Mouse (Mus musculus): ENCODE measurements around the gene Ticam1.

Gene Ticam1

DNA sequence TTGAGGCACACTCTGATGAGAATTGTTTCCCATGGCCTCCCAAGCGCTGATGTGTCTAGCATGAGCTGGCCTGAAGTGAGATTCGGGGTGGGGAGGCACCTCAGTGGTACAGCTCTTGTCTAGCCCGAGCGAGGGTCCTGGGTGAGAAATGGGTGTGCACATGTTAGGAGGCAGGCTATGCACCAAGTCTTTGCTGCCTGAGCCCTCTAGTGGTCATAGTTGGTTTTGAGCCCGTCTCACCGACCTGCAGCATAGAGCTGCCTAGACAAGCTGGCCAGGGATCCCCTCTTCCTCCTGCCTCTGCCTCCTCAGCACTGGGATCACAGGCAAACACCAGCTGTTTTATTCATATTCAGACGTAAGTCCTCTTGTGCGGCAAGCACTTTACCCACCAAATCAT is 12.6 kb downstream of the Ticam1 start:
- WGBS = 18% methylated on average over 8 of the region's 8 CpGs

DNA sequence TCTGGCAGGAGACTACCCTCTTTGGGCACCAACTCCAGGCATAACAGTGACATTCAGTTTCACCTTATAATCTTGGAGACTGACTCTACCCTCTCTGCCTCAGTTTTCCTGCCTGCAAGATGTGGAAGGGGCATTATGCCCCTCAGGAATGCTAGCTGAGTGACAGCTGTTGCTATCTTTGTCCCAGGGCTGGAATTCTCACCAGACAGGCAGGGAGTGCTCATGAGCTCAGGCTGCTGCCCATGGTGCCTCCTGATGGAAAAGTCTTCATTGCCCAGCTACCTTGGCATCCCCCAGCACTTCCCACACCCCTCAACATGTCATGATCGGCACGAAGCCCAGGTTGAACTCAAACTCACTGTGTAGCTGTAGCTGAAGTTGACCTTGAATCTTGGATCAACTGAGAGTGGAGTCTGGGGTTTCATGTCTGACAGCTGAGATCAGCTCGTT is 13.9 kb downstream of the Ticam1 start:
- 56% methylated on average over 3 of the region's 3 CpGs for WGBS

DNA sequence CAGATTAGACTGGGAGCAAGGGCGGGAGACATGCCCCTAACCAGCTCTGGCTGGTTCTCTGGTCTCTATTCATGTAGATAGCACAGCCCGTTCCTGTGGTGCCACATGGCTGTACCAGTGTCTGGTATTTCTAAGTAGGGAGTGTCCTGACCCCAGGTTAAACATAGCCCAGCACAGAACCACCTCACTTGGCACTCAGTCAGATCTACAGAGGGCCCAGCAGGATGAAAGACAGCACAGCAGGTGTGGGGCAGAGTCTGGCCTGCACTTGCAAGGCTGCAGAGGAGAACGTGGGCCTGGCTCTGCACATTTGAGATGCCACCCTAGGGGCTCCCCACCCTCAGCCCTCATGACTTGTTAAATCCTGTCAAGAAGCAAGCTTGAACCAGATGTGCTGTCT is 15.4 kb downstream of the Ticam1 start:
- 50% methylated on average over 3 of the region's 3 CpGs for WGBS

DNA sequence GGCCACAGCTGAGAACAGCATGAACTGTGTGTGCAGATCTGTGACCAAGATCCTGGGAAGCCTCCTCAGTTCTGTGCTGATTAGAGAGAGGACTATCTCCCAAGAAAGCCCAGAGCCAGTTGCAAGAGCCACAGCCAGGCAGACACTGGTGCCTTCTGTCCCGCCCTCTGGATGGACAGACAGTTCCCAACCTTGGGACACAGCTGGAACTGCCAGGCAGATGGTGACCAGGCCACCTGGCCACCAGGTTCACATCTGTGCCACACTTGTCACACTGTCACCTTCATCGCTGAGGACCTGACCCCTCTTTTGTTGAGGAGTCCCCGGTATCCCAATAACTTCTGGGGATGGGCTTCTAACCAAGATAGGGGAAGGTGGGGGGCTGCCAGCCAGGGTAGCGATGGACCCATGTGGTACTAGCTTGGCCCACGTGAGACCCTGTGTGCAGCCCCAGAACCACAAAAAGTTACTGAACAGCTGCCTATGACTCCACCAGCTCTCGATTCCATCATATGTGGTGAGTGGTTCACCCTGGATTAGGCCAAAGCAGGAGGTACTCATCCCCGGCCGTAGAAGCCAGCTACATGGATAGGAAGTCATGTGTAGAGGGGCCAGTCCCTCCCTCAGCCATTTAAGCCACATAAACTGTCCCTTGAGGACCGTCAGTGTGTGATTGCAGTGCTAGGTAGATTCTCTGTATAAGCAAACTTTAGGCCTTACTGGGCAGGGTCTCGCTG is 17.1 kb downstream of the Ticam1 start:
- WGBS = 81% methylated on average over 10 of the region's 10 CpGs

DNA sequence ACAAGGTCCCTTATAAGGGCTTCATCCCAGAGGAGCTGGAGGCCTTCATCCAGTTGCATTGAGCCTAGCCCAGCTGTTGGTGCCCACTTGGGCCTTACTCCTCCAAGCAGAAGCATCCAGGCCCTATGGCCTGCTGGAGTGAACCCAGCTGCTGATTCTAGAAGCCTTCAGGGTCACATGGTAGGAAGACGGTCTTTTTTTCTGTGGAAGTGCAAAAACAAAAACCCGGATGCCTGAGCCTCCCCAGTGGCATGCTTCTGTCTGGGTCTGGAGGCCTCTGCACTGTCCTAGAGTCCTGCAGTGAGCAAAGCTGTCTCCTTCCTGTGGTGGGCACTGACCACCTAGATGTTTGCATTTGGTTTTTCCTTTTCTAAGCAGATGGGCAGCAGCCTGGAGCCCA is 17.8 kb downstream of the Ticam1 start:
- WGBS = 34% methylated on average over 2 of the region's 2 CpGs

DNA sequence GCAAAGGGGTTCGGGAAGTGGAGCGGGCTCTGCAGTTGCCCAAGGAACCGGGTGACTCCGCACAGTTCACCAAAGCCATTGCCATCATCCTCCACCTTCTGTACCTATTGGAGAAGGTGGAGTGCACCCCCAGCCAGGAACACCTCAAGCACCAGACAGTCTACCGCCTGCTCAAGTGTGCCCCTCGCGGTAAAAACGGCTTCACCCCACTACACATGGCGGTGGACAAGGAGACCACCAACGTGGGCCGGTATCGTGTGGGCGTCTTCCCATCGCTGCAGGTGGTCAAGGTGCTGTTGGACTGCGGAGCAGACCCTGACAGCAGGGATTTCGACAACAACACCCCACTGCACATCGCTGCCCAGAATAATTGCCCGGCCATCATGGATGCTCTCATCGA is 18.3 kb downstream of the Ticam1 start:
- WGBS = 91% methylated on average over 19 of the region's 19 CpGs

DNA sequence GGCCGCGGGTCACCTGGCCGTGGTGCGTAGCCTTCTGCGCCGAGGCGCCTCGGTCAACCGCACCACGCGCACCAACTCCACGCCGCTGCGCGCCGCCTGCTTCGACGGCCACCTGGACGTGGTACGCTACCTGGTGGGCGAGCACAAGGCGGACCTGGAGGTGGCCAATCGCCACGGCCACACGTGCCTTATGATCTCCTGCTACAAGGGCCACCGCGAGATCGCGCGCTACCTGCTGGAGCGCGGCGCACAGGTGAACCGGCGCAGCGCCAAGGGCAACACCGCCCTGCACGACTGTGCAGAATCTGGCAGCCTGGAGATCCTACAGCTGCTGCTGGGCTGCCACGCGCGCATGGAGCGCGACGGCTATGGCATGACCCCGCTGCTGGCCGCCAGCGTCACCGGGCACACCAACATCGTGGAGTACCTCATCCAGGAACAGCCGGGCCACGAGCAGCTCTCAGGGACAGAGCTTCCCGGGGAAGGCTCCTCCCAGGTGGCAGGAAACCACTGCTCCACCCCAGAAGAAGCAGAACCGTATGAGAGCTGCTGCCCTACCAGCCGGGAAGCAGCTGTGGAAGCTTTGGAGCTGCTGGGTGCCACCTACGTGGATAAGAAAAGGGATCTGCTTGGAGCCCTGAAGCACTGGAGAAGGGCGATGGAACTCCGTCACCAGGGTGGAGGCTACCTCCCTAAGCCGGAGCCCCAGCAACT is 19.2 kb downstream of the Ticam1 start:
- 5% methylated on average over 52 of the region's 58 CpGs for WGBS

DNA sequence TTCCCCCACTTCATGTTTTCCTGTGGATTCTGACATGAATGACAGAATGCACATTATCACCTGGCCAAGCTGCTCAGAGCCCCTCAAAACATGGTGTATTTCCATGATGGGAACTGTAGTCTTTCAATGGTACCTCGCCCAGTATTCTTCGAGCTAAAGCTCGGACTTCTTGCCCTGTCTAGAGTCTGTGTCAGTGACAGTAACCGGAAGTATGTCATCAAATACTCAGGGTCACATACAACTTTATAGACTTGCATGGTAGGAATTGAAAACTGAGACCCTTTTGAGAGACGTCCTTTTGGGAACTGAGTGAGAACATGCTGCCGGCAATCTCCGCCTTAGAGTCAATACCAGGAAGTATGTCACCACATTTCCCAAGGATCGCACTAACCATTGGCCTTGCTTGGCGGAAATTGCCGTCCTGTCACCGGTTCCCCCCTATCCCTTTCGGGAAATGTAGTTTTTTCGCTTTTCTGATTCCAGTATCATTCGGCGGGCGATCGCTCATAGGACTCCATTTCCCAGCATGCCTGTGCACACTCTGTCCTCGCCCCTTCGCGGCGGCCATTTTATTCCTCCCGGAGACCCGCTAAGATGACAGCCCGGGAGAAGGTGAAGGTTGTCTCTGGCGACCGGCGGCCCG is 20.2 kb downstream of the Ticam1 start, which contains the start of gene Fem1a:
TSS of gene Fem1a (plus strand) at position 572 of the 643 bp plus-strand sequence.
- WGBS = under 1% methylated on average over 28 of the region's 28 CpGs

DNA sequence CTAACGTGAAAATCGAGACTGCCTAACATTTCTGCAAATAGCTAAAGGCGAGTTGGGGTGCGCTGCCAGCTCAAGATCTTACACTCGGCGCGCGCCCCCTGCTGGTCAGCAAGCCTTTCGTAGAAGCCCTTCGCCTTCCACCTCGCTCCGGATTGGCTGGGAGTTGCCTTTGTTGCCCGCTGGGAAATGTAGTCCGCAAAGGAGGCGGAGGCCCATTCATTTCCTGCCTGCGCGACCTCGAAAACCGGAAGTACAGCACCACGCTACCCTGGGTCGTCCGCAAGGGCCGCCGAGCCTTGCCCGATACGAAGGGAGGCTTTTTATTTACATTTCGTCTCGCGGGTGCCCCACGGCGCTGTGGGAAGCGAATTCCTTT is 20.7 kb downstream of the Ticam1 start:
- WGBS = under 1% methylated on average over 32 of the region's 32 CpGs

DNA sequence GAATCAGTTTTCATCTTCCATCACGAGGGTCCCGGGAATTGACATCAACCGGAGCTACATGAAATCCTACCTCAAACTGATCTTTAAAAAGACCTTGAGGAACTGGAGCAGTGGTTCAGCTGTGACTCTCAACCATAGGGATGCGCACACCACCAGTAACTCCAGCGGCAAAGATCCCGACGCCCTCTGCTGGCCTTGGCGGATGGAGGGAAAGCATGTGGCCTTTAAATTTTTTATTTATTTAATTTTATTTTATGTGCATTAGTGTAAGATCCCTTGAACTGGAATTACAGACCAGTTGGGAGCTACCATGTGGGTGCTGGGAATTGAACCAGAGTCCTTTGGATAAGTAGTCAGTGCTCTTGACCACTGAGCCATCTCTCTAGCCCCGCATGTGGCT is 21.2 kb downstream of the Ticam1 start:
- 8% methylated on average over 9 of the region's 9 CpGs for WGBS

DNA sequence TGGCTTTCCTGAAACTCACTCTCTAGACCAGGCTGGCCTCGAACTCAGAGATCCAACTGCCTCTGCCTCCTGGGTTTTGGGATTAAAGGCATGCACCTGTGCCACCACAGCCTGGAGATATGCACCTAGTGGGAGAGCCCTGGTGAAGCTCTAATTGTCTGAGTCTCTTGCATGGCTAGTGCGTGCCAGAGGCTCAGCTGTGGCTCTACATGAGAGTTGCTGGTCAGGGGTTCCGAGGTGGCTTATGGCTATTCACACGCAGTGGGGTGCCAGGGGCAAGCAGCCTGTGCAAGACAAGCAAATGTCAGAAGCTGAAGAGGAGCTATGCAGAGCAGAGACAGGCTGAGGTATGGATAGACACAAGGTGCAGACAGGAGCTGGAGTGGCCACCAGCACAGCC is 21.9 kb downstream of the Ticam1 start:
- 84% methylated on average over 4 of the region's 4 CpGs for WGBS

DNA sequence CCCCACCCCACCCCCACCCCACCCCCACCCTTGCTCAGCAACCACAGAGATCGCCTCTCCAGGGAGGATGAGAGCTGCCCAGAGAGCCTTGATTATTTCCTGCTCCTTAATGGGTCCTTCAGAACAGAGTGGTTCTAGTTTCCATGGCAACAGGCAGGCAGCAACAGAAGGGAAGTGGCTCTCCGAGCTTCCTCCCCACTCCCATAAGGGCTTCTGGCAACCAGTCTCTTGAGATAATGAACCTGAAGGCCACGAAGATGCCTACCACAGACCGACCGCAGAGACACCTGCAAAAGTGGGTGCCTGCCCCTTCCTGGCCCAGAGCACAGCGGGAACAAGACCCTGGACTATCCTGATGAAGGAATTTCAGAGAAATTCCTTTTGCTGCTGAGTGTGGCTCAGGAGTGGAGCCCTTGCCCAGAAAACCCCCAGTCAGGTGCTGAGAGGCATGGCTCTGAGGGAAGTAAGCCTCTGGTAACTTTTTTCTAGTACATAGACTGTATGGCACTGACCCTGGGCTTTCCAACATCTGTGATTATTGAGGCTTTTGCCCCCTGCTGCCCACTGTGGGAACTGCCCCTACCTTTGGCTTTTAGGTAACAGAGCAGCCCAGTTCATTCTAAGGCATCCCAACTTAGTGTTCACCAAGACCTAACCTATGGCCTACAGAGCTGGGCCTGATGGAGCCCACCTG is 25.3 kb downstream of the Ticam1 start:
- WGBS = 11% methylated on average over 6 of the region's 6 CpGs

DNA sequence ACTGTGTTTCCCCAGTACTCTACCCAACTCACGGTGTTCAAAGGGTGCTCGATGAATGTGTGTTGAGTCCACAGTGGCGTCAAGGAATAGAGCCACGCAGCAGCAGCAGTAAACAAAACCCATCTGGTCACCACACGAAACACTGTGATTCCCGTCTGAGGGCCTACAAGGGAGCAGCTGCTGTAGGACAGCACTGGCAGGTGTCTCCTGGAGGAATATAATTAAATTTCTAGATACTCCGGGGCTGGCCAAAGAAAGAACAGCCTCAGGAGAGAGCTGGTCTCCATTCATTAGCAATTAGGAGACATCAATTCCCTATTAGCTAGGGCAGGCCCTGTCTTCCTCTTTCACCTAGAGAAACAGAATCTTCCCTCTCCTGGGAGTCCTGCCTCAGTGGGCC is 31.0 kb downstream of the Ticam1 start:
- WGBS = 54% methylated on average over 7 of the region's 7 CpGs

DNA sequence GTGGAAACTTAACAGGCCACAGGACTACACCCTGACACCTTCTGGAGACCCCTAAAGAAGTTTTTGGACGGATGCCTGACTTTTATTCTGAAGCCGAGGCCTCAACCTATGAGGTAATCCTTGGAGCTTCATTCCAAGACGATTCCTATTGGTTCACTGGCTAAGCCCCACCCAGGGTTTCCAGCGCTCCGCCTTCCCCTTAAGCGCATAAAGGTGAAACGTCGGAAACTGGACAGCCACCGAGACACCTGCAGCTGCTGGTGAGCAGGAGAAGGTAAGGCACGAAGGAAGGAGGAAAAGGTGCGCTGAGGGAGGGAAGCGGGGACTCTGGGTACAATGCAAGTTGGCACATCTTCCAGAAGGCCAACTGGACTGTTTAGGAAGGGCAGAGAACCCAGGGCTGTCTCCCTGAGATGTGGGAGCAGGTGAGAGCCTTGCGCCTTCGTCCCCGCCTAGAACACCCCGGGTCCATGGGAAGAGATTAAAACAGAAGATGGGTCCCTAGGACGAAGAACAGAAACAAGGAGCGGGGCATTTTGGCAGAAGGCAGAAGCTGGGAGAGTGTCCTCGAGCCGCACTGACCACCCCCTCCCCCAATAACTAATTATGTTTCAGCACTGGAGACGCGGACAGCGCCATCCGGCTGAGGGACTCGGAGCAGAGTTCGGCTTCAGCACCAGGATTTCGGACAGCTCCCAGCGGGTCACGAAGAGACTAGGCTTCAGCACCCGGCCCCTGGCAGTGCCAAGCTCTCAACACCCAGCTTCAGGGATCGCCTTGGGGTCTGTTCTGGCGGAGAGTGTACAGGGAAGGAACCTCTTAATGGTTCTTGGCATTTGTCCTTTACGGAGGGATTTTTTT is 34.8 kb downstream of the Ticam1 start:
- under 1% methylated on average over 33 of the region's 33 CpGs for WGBS

DNA sequence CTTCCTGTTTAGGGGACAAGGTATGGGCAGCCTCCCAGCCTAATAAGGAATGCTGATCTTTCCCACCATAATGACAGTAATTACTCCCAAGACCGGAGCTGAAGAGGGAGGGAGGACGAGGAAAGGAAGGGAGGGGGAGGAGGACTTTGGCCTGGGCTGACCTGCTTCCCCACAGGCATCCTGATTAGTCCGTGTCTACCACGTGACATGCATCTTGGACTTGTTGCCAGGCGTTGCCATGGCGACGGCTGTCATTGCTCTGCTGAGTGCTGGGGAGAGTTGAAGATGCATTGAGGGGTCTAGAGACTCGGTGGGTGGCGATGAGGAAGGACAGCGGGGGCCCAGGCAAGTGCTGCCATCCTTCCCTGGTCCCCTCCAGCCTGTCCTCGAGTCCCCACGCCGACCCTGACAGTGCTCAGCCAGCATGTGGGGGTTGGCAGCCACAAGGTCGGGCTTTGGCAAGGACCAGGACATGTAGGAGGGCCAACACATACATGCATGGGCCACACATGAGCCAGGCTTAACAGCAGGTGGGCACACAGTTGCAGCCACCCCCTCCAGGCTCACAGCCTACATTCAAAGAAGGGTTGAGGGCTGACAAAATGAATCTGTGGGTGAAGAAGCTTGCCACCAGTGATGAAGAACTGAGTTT is 42.6 kb downstream of the Ticam1 start:
- 2% methylated on average over 14 of the region's 14 CpGs for WGBS

DNA sequence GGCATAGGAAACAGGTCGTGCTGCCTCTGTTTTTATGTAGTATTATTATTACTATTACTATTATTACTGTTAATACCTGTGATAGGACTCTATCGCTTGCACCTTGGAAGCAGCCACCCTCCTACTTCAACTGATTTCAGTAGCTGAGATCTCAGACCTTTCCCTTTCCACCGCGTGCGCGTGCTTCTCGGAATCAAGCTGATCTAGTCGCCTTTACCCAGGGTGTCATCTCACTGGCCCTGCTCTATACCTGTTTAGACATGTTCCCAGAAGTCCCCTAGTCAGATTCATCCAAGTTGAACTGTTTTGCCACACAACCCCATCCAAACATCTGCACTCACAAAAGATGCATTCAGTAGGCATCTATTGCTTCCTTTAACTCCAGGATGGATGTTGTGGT is 43.2 kb downstream of the Ticam1 start:
- 40% methylated on average over 8 of the region's 8 CpGs for WGBS

DNA sequence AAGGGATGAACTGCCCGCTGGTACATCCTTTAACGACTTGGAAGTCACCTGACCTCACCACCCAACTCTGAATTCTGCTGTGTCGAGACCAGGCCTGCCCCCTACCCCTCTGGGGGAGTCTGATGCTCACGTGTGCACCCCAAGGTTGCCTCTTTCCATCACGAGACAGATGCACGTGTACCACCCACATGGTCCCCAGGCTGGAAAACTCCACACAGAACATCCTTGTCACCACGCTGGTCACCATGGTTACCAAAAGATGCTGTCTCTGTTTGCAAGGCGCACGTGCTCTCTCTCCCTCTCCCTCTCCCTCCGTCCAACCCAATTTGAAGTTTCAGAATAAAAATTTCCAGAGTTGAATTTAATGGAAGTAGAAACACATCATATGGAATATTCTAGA is 46.6 kb downstream of the Ticam1 start:
- 27% methylated on average over 10 of the region's 10 CpGs for whole genome bisulfite sequencing

DNA sequence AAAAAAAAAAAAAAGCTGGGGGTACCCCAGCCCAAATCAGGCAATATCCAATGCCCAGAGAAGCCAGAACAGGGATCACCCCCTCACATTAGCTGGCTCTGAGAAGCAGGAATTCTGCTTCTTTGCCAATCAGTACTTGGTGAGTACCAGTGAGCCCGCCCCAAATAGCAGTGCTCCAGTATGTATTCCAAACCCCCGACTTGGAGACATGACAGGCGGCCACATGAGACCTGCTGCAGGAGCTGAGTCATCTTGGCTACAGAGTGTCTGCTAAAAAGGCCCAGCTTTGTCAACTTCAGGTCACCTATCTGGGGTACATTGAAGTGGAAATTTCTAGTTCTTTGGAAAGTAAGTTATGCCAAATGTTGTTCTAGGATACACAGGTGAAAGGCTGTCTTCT is 50.0 kb downstream of the Ticam1 start:
- 63% methylated on average over 3 of the region's 3 CpGs for WGBS

DNA sequence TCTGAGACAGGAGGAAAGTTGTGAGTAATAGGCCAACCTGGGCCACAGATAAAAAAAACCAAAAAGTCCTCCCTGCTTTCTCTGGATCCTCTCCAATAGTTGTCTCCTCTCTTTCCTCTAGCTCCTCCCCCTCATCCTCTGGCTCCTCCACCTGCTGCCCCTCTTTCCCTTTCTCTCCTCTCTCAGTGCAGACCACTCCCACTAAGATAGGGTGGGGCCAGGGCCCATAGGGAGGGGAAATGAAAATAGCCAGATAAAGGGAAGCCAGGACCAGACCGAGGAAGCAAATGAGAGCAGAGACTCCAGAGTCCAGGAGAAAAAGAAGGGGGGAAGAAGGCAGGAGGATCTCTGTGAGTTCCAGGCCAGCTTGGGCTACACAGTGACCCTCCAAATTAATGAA is 51.7 kb downstream of the Ticam1 start:
- 43% methylated on average over 1 of the region's 1 CpGs for WGBS

DNA sequence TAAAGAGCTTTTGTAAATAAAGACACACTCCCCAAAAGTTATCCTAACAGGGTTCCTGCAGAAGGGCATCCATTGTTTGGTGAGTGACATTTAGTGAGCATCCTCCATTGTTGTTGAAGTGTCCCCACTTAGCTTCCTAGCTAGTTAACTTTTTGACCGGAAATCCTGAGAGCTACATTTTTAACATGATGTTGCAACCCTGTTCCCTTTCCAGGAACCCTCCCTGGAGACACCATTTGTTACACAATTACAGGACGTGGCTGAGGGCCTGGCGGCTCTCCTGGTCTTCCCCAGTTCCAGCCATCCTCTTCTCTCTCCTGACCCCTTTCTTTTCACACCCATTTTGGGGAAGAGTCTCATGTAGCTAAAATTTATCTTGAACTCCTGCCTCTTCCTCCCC is 56.8 kb downstream of the Ticam1 start:
- 64% methylated on average over 3 of the region's 3 CpGs for WGBS
